Comparison of ENCODE assay signal across 1 mouse cellular context in the genomic region with DNA sequence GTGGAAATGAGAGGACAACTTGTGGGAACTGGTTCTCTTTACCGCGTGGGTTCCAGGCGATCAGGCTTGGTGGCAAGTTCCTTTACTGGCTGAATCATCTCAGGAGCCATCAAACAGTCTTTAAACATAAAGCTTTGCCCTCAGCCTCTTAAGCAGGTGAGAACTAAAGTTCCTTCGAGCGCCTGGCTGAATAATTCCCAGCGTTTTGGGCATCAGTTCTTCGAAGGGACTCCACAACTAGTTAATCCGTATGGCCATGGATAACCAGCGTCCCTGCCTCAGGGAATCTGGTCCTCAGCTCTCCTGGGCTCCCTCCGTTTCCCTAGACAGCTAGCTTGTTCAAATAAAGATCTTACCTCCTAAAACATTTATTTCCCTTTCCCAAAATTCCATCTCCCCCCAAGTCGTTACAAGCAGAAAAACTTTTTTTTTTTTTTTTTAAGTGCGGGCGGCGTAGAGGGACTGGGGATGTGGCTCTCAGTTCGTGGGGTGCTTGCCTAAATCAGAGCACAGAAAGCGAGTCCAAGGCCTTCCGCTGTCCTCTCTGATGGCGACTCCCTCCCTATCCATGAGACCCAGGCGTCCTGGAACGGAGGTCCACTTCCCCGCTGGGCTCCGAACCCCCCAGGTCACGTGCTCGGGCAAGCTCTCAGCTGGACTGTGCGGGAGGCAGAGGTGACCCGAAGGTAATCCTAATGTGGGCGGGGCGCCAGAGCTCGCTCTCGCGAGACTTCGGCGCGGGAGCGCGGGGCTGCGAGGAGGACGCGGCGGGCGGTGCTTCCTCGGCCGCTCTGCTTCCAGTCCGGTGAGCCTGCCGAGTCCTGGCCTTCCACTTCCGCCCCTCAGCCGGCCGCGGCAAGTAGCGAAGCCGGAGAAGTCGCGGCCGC.
A peak's percentile ranks its signal among the peaks of the same experiment; 100 is the strongest.
TF ChIP-seq lines count a peak whose summit lies in the region.

Mob1b (plus strand) TSS at position 740 of the 887 bp plus-strand sequence.

TF ChIP-seq in CH12.LX, 34 proteins besides CTCF, POLR2A, EP300 and RAD21 (continued from another document):
- peak; percentile 91 for TF ChIP-seq USF1 (IDR thresholded peaks at IDR 0.05; ENCODE audit: low read depth, low read length)
- no peak for TF ChIP-seq MAZ (IDR thresholded peaks at IDR 0.05; ENCODE audit: low read depth, low read length)
- peak; percentile 71 for TF ChIP-seq UBTF (IDR thresholded peaks at IDR 0.05; ENCODE audit: low read depth, low read length)
- TF ChIP-seq MAX (IDR thresholded peaks at IDR 0.05; ENCODE audit: low read length): peak; percentile 93
- peak; percentile 51 for TF ChIP-seq SIN3A (IDR thresholded peaks at IDR 0.05; ENCODE audit: low read length)
- TF ChIP-seq E2F4 (IDR thresholded peaks at IDR 0.05; ENCODE audit: insufficient replicate concordance, low read depth, low read length): no peak
- TF ChIP-seq MAFK (IDR thresholded peaks at IDR 0.05; ENCODE audit: insufficient replicate concordance, low read length): no peak
- no peak for TF ChIP-seq KAT2A (IDR thresholded peaks at IDR 0.05; ENCODE audit: insufficient replicate concordance, low read length)
- peak; percentile 99 for TF ChIP-seq CHD2 (IDR thresholded peaks at IDR 0.05; ENCODE audit: low read length)
- peak; percentile 80 for TF ChIP-seq ZNF384 (IDR thresholded peaks at IDR 0.05; ENCODE audit: low read depth, low read length)
- no peak for TF ChIP-seq PAX5 (IDR thresholded peaks at IDR 0.05; ENCODE audit: low read length)
- TF ChIP-seq MXI1 (IDR thresholded peaks at IDR 0.05; ENCODE audit: low read depth, low read length): peak; percentile 87
- peak; percentile 57 for TF ChIP-seq ETS1 (conservative IDR thresholded peaks at IDR 0.05; ENCODE audit: low read depth, low read length)
- TF ChIP-seq USF2 (conservative IDR thresholded peaks at IDR 0.05; ENCODE audit: low read depth, low read length): peak; percentile 80
- TF ChIP-seq NELFE (IDR thresholded peaks at IDR 0.05; ENCODE audit: low read depth, low read length): peak; percentile 92
- TF ChIP-seq ZKSCAN1 (IDR thresholded peaks at IDR 0.05; ENCODE audit: borderline replicate concordance, low read depth, low read length): no peak
- TF ChIP-seq IRF4 (IDR thresholded peaks at IDR 0.05; ENCODE audit: low read depth, low read length): peak; percentile 30; the same call in 1 of the 2 replicates
- peak; percentile 91 for TF ChIP-seq TCF12 (IDR thresholded peaks at IDR 0.05; ENCODE audit: low read depth, low read length)
- no peak for TF ChIP-seq CHD1 (IDR thresholded peaks at IDR 0.05; ENCODE audit: low read depth, low read length)
- peak; percentile 95 for TF ChIP-seq ZMIZ1 (IDR thresholded peaks at IDR 0.05; ENCODE audit: low read depth, low read length)
- peak; percentile 71 for TF ChIP-seq HCFC1 (IDR thresholded peaks at IDR 0.05; ENCODE audit: low read depth, low read length)
- peak; percentile 13; the same call in 1 of the 2 replicates for TF ChIP-seq MEF2A (IDR thresholded peaks at IDR 0.05; ENCODE audit: borderline replicate concordance, low read depth, low read length)
- TF ChIP-seq JUN (IDR thresholded peaks at IDR 0.05; ENCODE audit: insufficient read depth, low read depth, low read length): no peak
- 0 out of 2 replicates have a peak, but pooled peaks have one; percentile 81 for TF ChIP-seq POLR2AphosphoS2 (IDR thresholded peaks at IDR 0.05; ENCODE audit: low read depth, low read length)
- TF ChIP-seq TBP (conservative IDR thresholded peaks at IDR 0.05; ENCODE audit: low read depth, low read length): peak; percentile 92
- peak; percentile 85 for TF ChIP-seq ELF1 (IDR thresholded peaks at IDR 0.05; ENCODE audit: low read depth, low read length)
- TF ChIP-seq BHLHE40 (IDR thresholded peaks at IDR 0.05; ENCODE audit: low read depth, low read length): peak; percentile 96
